Mouse (Mus musculus) regulatory T cell (primary cell): ENCODE results near the gene Ppp2r5a.
"Not testable (repeated sequence)": the region's sequence is repeated elsewhere in the genome, so short reads cannot be mapped to it uniquely, and the experiment has no call there.

Experiments used
- in situ Hi-C: fragments of 300-600 bp; cut with MboI, MseI; formaldehyde crosslinking; loops from one replicate; pipeline ENCODE4 v1.15.1; 2025; ENCODE audit warnings: high pct_unique_total_duplicates

The Ppp2r5a gene

DNA sequence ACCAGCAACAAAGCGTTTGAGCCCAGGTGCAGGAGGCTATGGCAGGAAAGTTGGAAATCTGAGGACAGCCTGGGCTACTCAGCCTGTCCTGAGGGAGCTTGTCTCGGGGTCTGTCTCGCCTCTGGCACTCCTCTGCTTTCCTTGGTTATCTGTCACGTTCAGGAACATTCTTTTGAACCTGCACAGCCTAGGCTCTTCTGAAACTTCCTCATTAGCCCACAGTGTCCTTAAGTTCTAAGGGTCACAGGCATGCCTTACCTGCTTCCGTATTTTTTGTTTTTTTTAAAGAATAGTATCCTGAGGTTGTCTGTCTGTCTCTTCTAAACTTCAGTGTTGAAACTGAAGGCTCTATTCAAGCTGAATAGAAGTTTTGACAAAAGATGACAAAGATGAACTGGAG is at the start of gene Ppp2r5a:
TSS of gene Ppp2r5a (minus strand) at position 199 of the 400 bp plus-strand sequence.
- in situ Hi-C loops = no loop called here

DNA sequence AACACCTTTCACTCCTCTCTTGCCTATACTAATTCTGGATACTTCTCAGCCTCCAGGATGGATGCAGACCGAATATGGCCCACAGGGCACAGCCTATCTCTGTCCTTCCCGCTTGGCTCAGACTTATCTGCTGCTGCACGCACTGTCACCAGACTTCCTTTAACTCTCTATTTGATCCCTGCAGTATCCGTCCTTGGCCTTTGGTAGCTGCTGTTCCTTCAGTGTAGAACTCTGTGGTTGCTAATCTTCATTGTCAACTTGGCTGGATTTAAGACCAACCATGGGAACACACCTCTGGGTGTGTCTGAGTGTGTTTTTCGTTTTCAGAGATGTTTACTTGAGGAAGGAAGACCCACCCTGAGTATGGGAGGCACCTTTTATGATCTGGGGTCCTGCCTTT is 47.5 kb upstream of the Ppp2r5a start:
- in situ Hi-C loops = no loop called here

DNA sequence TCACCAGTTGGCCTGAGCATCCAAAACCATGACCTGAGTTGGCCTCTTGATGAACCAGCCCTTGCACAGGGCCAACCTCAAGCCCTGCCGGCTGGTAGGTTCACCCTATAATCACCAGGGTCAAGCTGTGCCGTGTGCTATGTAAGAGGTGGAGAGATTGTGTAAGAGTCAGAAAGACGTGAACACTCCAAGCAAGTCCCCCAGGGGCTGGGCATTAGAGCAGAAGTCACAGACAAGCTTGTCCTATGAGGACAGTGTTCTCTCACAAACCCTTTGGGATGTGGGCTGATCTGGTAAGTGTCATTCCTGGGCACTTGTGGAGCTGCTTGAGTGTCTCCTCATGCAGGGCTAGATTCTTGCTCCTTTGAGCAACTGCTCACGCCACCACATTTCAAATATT is 46.5 kb upstream of the Ppp2r5a start:
- in situ Hi-C loops = no loop called here

DNA sequence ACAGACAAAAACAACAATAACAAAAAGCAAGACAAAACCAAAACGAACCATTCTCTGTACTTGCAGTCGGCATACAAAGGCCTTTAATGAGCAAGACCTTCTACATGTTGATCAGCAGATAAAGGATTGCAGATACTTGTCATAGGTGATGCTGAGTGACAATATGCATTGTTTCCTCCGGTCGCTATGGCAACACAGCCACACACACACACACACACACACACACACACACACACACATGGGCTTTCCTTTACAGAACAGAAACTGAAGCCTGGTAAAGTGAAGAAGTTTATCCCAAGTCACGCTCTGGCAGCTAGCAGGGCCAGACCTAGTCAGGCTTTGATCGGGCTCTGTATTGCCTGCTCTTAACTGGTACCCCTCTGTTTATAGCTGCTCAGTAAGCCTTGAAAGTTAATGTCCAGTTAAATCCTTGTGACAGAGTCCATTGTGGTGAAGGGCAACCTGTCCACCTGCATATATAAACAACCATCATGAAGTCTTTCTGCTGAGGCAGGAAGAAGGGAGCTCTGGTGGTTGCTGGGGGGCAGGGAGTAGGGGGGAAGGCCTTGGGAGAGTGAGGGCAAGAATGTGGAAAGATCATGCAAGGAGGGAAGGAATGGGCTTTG is 44.4 kb upstream of the Ppp2r5a start:
- in situ Hi-C loops = no loop called here

DNA sequence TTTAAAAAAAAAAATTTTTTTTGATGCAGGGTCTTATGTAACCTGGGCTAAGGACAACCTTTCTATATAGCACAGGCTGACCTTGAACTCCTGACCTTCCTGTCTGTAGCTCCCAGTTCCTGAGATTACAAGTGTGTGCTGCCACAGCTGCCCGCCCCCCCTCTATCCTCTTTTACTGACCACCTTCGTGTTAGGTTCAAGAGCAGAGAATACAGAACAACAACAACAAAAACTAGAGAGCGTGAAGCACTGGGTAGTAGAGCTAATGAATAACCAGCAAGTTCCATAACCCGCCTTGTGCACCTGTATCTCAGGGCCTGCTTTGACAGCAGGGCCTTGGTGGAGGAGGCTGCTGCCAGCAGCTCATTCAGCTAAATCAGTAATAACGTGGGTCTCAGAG is 43.2 kb upstream of the Ppp2r5a start:
- in situ Hi-C loops = no loop called here

DNA sequence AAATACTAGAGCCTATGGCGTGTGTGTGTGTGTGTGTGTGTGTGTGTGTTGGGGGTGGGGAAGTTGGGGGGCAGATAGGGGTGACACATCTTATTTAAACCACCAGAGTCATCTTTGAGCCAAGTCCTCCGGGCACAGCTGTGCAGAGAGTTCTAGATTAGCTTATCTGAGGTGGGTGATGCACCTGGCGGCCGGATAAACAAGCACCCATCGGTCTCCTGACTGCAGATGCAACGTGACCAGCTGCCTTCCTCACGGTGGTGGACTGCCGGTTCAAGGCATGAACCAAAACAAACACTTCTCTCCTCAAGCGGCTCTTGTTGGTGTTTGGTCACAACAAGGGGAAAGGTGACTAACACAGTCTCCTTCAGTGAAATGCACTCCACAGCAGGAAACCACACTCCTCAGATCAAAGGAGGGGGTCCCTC is 42.8 kb upstream of the Ppp2r5a start:
- in situ Hi-C loops = no loop called here

DNA sequence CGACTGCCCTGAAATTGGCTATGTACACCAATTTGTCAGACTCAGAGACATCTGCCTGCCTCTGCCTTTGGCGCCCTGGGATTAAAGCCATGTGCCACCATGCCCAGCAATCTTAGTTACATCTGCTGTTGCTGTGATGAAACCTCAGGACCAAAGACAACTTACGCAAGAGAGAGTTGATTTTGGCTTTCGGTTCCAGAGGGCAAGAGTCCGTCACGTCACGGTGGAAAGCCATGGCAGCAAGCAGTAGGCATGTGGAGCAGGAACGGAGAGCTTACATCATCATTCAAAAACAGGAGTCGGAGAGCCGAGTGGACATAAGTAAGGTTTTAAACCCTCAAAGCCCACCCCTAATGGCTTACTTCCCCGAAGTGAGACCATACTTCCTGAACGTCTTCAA is 42.3 kb upstream of the Ppp2r5a start:
- in situ Hi-C loops = no loop called here

DNA sequence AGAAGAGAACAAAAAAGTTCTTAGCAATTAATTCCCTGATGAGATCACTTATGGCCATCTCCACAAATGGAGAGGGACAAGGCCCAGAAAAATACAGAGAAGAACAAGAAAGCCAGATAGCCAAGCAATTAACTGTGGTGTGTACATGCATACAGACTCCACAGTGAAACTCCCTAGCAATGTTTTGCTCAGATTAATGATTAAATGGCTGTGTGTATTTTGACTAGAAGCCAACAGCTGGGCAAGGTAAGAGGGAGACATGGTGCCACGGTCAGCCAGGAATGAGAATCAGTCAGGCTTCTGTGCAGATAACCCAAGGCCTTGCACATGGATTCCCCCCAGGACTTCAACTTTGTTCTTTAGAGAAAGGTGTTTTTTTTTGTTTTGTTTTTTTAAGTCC is 41.4 kb upstream of the Ppp2r5a start:
- in situ Hi-C loops = no loop called here

DNA sequence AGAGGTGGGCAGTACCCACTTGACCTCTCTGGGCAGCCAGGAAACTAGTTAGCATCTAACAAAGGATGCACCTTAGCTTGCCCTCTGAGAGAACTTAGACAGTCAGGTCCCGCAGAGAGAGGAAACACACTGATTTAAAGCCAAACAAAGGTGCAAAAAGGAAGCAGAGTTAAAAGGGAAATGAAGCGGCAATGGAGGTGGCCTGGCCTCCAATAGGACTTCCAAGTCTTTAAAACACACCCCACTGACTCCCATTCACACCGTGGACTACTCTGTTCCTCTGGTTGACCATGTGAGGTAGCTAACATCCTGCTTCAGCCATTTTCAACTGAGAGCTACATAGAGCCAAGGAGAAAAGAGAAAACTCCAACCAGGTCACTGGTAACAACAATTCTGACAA is 35.9 kb upstream of the Ppp2r5a start:
- in situ Hi-C loops = no loop called here

DNA sequence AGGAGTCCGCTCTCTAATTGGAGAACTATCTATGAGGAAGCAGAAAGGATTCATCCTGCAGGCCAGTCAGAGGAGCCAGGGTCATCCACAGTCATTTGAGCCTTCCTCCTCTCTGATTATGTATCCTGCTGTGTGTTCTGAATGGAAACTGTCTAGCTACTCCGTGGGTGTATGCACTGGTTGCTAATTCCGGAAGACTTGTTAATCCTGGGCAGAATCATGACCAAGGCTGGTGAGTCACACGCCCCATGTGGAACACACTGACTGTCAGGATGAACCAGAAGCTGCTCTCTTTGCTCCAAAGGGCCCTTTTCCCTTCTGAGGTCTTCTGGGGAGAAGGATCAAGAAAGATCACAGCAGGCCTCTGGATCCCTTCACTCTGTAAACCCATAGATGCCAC is 35.5 kb upstream of the Ppp2r5a start:
- in situ Hi-C loops = no loop called here

DNA sequence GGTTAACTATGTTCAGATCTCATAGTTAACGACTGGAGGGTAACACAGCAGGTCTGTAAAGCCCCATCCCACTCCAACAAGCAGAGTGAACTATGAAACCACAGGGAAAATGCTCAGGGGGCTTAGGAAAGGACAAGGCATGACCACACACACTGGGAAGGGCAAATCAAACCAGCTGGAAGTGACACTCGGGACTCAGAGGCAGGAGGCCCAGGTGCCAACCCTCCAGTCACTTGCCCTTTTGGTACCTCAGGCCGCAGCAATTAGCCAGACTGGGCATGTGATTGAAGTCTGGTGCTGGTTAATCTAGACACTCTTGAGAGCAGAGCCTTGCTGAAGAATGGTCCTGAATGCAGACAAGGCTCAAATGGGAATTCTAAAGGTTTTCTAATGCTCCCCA is 33.6 kb upstream of the Ppp2r5a start:
- in situ Hi-C loops = no loop called here

DNA sequence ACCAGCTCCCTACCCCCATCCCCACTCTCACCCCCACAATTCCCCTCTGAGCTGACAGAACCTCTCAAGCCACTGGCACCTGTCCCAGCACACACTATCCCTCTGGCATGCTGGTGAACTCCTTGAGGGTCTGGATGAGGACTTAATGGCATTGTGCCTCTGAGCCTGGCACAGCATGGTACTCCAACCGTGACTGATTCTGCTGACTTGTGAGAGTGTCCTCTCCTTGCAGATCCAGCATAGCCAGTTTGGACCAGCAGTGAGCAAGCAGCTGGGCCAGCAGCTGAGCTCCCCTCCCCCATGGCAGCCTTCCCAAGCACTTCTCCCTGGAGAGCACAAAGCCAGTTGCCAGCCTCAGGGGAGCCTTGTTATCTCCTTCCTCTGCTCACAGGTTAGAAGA is 32.3 kb upstream of the Ppp2r5a start:
- in situ Hi-C loops = no loop called here

DNA sequence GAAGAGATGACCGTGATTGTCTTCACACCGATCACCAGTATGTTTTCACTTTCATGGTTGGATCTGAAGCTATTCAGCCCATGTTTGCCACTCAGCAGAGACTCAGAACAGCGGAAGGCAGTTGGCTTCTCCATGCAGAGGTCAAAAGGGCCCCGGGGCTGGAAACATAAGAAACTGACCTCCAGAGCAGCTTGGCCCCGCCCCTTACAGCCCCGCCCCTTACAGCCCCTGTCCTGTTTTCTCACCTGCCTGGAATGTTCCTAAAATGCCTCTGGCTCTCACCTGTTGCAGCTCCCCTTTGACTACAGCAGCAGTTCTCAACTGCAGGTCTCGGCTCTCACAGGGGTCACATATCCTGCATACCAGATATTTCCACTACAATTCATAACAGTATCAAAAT is 29.5 kb upstream of the Ppp2r5a start:
- in situ Hi-C loops = no loop called here

DNA sequence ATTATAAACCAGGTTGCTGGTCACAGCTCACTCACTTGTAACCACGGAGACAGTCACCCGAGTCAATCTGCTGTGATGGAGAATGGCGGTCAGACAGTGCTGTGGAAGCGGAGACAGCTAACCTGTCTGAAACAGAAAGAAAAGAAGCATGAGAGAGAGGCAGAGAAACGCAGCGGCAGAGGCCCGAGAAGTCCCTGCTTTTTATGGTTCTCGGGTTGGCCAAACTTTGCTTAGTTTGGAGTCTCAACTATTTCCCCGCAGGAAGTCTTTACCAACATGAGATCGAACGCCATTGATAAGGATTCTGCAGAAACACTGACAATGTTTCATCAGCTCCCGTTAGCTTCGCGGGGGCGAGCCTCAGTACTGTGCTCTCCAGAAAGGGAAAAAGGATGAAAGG is 29.0 kb upstream of the Ppp2r5a start:
- in situ Hi-C loops = no loop called here

DNA sequence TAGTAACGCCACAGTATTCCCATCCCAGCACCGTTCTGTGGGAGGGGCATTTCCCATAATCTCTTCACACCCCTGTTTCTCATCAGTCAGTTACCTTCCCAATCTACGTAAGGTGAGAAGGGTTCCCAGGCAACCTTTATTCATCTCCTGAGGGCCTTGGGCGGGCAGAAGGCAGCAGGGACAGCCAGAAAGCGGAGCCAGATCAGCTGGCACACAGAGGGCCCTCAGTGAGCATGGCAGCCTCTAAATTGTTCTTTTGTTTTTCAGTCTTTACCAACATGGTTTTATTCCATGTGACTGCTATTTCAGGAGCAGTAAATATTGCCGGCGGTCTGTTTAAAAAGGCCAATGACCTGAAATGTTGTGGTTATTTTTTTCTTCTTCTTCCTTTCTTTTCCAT is 27.0 kb upstream of the Ppp2r5a start:
- in situ Hi-C loops = no loop called here

DNA sequence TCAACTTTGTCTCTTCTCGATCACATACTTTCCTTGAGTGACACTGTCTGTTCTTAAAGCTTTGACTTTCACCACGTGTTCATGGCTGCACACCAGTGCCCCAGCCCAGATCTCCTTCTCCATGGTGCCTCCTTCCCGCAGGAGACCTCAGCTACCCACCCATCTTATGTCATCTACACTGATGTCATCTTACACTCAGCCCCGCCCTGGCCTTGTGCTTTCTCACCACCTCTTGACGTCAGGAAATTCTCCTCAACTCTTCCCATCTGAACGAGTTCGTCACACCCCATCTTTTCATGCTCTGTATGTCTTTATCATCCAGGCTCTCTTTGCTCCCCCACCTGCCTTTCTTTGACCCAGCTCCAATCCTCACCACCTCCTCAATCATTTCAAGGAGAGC is 22.8 kb upstream of the Ppp2r5a start:
- in situ Hi-C loops = no loop called here

DNA sequence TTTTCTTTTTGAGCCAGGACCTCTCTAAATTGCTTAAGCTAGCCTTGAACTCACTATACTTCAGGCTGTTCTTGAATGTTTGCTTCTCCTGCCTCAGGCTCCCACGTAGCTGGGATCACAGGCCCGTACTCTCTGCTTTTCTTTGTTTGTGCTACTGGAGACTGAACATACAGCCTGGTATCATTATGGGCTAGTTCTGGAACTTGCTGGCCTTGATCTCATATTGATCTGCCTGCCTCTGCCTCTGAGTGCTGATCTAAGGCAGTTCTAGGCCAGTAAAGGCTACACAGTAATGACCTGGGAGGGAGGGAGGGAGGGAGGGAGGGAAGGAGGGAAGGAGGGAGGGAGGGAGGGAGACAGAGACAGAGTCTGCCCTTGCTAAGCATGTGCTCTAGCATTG is 20.1 kb upstream of the Ppp2r5a start:
- in situ Hi-C loops = no loop called here

DNA sequence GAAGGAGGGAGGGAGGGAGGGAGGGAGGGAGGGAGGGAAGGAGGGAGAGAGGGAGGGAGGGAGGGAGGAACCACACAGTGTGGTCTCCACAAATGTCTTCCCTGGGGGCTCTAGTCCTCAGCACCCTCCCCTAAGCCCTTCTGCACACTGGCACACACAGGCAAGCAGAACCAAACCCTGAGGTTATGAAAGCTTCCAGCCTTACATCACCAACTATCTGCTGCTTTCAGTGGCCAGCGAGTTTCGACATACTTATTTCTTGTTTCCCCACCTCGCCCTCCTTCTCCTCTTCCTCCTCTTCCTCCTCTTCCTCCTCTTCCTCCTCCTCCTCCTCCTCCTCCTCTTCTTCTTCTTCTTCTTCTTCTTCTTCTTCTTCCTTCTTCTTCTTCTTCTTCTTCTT is 19.6 kb upstream of the Ppp2r5a start:
- in situ Hi-C loops = not testable (repeated sequence)

DNA sequence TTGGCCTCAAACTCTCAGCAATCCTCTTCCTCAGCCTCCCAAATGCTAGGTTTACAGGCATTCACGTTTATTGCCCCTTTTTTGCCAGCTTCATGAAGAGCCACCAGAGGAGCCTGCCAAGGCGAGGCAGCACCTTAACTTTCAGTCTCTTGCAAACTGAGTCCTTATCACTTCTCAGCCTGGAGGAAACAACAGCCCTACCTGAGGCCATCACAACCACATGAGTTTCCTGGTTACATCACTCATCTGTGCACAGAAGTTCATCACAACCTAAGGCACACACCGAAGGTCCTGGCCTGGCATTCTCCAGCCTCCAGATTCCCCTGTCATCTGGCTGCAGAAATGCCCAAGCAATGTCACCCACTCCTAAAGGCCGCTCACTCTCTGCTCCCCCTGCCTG is 19.1 kb upstream of the Ppp2r5a start:
- in situ Hi-C loops = no loop called here

DNA sequence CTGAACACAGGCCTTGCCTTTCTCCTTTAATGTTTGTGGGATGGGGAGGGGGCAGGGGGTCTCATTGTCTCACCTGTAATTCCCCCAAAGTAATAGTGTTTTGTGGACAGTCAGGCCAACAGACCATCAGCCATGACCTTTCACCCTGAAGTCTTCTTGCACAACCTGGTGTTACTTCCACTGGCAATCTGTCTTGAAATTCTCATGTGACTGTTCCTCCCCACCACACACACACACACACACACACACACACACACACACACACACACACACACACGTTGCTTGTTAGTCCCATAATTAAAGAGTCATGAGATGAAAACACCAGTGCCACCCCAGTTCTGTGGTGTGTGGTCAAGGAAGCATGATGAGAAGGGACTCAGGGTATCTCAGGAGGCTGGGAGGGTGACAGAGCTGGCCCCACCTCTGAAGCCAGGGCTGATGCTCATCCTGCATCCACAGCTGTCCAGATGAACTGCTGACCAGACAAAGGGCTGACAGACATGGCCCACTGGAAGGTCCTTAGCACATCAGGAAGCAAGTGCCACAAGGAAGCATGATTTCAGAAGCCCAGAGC is 18.4 kb upstream of the Ppp2r5a start:
- in situ Hi-C loops = no loop called here

DNA sequence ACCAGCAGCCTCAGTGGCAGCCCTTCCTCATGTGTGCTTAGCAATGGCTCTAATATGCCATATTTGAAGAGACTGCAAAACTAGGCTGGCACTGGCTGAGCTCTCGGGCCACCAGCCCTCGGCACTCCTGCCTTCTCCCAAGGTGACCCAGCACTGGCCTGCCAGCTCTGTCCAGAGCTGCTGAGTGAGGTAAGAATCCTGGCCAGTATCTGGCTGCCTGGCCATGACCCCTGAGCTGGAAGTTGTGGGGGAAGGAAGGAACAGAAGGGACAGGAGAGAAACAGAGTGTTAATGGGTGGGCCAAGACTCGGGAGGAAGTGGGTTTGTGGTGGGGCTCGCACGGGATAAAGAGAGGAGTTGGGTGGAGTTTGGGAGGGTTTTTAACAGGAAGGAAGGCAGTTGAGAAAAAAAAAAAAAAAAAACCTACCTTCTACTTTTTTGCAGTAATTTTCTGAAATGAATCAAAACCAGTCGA is 17.9 kb upstream of the Ppp2r5a start:
- in situ Hi-C loops = no loop called here

DNA sequence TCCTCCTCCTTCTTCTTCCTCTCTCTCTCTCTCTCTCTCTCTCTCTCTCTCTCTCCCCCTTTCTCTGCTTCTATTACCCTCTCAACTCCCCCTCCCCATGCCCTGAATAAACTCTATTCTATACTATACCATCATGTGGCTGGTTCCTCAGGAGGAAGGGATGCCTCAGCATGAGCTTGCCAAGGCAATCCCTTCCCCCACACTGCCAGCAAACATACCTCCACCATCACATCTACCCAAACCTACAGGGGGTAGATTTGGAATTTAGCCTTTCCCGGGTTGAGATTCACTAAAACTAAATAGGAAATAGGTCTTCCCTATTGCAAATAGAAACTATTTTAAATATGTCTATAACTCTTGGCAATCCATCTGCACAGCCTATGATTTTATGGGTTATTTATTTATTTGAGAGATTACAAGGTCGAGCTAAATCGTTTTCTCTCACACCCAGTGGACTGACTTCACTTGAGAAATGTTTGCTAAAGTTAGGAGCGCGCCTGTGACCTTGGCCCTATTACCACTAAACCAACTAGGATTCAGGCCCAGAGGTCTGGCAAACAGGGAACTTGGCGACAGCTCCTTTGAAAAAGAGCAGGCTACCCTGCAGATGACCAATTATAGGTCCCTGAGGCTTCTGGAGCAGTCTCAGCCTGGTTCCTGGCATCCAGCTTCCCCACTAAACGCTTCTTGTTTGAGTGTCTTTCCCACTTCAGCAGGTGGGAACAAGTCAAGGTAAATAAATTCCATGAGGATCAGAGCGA is 17.1 kb upstream of the Ppp2r5a start:
- in situ Hi-C loops = no loop called here

DNA sequence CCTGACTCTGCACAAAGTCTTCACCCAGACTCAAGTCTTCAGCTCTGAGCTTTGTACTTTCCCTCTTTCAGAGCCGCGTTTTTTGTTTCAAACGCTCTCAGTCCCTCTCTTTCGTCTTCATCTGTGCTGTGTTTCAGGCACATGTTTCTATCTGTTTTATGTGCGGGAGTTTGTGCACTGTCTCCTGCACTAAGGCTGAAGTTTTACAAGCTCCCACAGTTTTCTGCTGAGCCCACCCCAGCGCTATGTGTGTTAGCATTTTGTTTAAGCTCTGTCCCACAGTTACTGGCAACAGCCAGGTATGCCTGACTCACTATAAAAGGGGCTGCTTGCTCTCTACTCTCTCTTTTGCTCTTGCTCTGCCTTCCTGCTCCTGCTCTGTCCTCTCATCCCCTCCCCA is 16.3 kb upstream of the Ppp2r5a start:
- in situ Hi-C loops = no loop called here
